8 mouse cellular contexts compared by ENCODE assay signal in genomic region chr15:77691532-77692311, GRCm38 (mm10). TPM values are rescaled to one million over a fixed set of nuclear protein-coding genes. Genes with fewer than 3 reads are reported as not detected.
DNase-seq lines count a peak whose midpoint lies in the region; ATAC-seq lines count a peak whose summit lies in the region.
"Not testable (repeated sequence)": the region's sequence is repeated elsewhere in the genome, so short reads cannot be mapped to it uniquely, and the experiment has no call there.
"Had no signal": no experiment of that assay in that cellular context is flagged by ENCODE, and none has a peak within 500 bp of the region (broad histone marks: within the 10 kb centered on the region; RNA-seq: fewer than 3 reads in every experiment).

No protein-coding gene starts in this region.

- DNase-seq in embryo, embryonic 9.5 days (ENCODE audit: extremely low spot score) = peak; percentile 48
- DNase-seq in intestine, embryonic 14.5 days (ENCODE audit: low spot score) = not testable (repeated sequence)

- 0 out of 2 replicates have a peak overlapping the region, but pooled peaks have one; percentile 21 for H3K9ac ChIP-seq in forebrain, embryonic 13.5 days
- 0 out of 2 replicates have a peak overlapping the region, but pooled peaks have one; percentile 12 for H3K9ac ChIP-seq in heart, embryonic 15.5 days
- H3K9ac ChIP-seq in intestine, embryonic 14.5 days (ENCODE audit: low read length) = peak overlapping the region; percentile 4; the same call in 1 of the 2 replicates
- H3K9ac ChIP-seq in limb, embryonic 13.5 days = peak overlapping the region; percentile 45; the same call in 1 of the 2 replicates
- H3K9ac ChIP-seq in midbrain, embryonic 12.5 days (replicated peaks); neural tube, embryonic 14.5 days (replicated peaks; ENCODE audit: low read depth, low read length): not testable (repeated sequence)

- not testable (repeated sequence) for ATAC-seq in forebrain, embryonic 13.5 days; heart, embryonic 15.5 days (replicated peaks; ENCODE audit: insufficient number of reproducible peaks, insufficient read depth, low FRiP score, low read depth); intestine, embryonic 14.5 days (replicated peaks; ENCODE audit: low FRiP score, low TSS enrichment, low read depth); limb, embryonic 13.5 days (ENCODE audit: low FRiP score, low read depth); midbrain, embryonic 12.5 days (ENCODE audit: low FRiP score, low read depth); neural tube, embryonic 14.5 days (ENCODE audit: low read depth)

- H3K4me2 ChIP-seq in forebrain, embryonic 13.5 days = peak overlapping the region; percentile 56
- peak overlapping the region; percentile 60 for H3K4me2 ChIP-seq in heart, embryonic 15.5 days
- H3K4me2 ChIP-seq in intestine, embryonic 14.5 days (ENCODE audit: low read length) = peak overlapping the region; percentile 45
- H3K4me2 ChIP-seq in limb, embryonic 13.5 days (replicated peaks) = peak overlapping the region; percentile 59
- peak overlapping the region; percentile 51 for H3K4me2 ChIP-seq in midbrain, embryonic 12.5 days (replicated peaks)
- H3K4me2 ChIP-seq in neural tube, embryonic 14.5 days (ENCODE audit: low read depth, low read length) = peak overlapping the region; percentile 39

- H3K4me3 ChIP-seq in forebrain, embryonic 13.5 days = peak overlapping the region; percentile 29
- H3K4me3 ChIP-seq in heart, embryonic 15.5 days = peak overlapping the region; percentile 36
- peak overlapping the region; percentile 13; the same call in 1 of the 2 replicates for H3K4me3 ChIP-seq in intestine, embryonic 14.5 days (ENCODE audit: low read depth, low read length)
- peak overlapping the region; percentile 33 for H3K4me3 ChIP-seq in limb, embryonic 13.5 days
- peak overlapping the region; percentile 26 for H3K4me3 ChIP-seq in midbrain, embryonic 12.5 days
- H3K4me3 ChIP-seq in neural tube, embryonic 14.5 days (ENCODE audit: low read depth, low read length) = peak overlapping the region; percentile 10; the same call in 1 of the 2 replicates

- not testable (repeated sequence) for H3K4me1 ChIP-seq in forebrain, embryonic 13.5 days; heart, embryonic 15.5 days (replicated peaks); intestine, embryonic 14.5 days (replicated peaks; ENCODE audit: control insufficient read depth, insufficient read depth, low read length); limb, embryonic 13.5 days; midbrain, embryonic 12.5 days; neural tube, embryonic 14.5 days (ENCODE audit: control insufficient read depth, insufficient read depth, low read length)

- H3K36me3 ChIP-seq in forebrain, embryonic 13.5 days (ENCODE audit: poor library complexity, severe bottlenecking); heart, embryonic 15.5 days; intestine, embryonic 14.5 days (ENCODE audit: control insufficient read depth, insufficient read depth, low read length); limb, embryonic 13.5 days; midbrain, embryonic 12.5 days; neural tube, embryonic 14.5 days (ENCODE audit: control insufficient read depth, insufficient read depth, low read length): not testable (repeated sequence)

- H3K27me3 ChIP-seq in forebrain, embryonic 13.5 days; heart, embryonic 15.5 days; intestine, embryonic 14.5 days (replicated peaks; ENCODE audit: control insufficient read depth, insufficient read depth, low read length); limb, embryonic 13.5 days; midbrain, embryonic 12.5 days; neural tube, embryonic 14.5 days (ENCODE audit: control insufficient read depth, insufficient read depth, low read length): not testable (repeated sequence)

- not testable (repeated sequence) for H3K27ac ChIP-seq in forebrain, embryonic 13.5 days; heart, embryonic 15.5 days; intestine, embryonic 14.5 days (ENCODE audit: low read depth); limb, embryonic 13.5 days; midbrain, embryonic 12.5 days (replicated peaks); neural tube, embryonic 14.5 days (ENCODE audit: low read depth, low read length)

- not testable (repeated sequence) for H3K9me3 ChIP-seq in forebrain, embryonic 13.5 days (replicated peaks); heart, embryonic 15.5 days (replicated peaks); intestine, embryonic 14.5 days (ENCODE audit: control insufficient read depth, low read length); limb, embryonic 13.5 days; midbrain, embryonic 12.5 days; neural tube, embryonic 14.5 days (ENCODE audit: control insufficient read depth, low read length)

- WGBS in forebrain, embryonic 13.5 days = 5% methylated on average over 19 of the region's 20 CpGs
- WGBS in heart, embryonic 15.5 days = 10% methylated on average over 20 of the region's 20 CpGs
- 9% methylated on average over 19 of the region's 20 CpGs for WGBS in intestine, embryonic 14.5 days
- WGBS in limb, embryonic 13.5 days = 7% methylated on average over 19 of the region's 20 CpGs
- WGBS in midbrain, embryonic 12.5 days = 6% methylated on average over 20 of the region's 20 CpGs
- WGBS in neural tube, embryonic 14.5 days = 7% methylated on average over 19 of the region's 20 CpGs

RNA-seq across cellular contexts. Expression of gene Apol7e, which starts 6.9 kb away (rescaled TPM):
- polyA plus RNA-seq in forebrain, embryonic 13.5 days (2015; fragmentation: Nextera tagmentation; extraction: Ambion mirVana) = not detected in 2 replicates
- polyA plus RNA-seq in heart, embryonic 15.5 days (2015; fragmentation: Nextera tagmentation; extraction: Ambion mirVana) = 0.05 and 0.14 TPM in 2 replicates
- 0.15 and 0.46 TPM in 2 replicates for polyA plus RNA-seq in intestine, embryonic 14.5 days (2014; fragmentation: Nextera tagmentation; extraction: Ambion mirVana)
- polyA plus RNA-seq in limb, embryonic 13.5 days (2015; fragmentation: Nextera tagmentation; extraction: Ambion mirVana) = 0.11 TPM in 1 of 2 replicates, not detected in the other
- polyA plus RNA-seq in midbrain, embryonic 12.5 days (2016; fragmentation: Nextera tagmentation; extraction: Ambion mirVana) = not detected in 2 replicates
- polyA plus RNA-seq in neural tube, embryonic 14.5 days (2014; fragmentation: Nextera tagmentation; extraction: Ambion mirVana) = not detected in 2 replicates
- polyA plus RNA-seq: testis, adult 2 months had no signal

RNA-seq across cellular contexts. Expression of gene Apol9b, which starts 37.1 kb away (rescaled TPM):
- polyA plus RNA-seq in forebrain, embryonic 13.5 days (2015; fragmentation: Nextera tagmentation; extraction: Ambion mirVana) = not detected in 2 replicates
- polyA plus RNA-seq in heart, embryonic 15.5 days (2015; fragmentation: Nextera tagmentation; extraction: Ambion mirVana) = 0.13 and 0.26 TPM in 2 replicates
- polyA plus RNA-seq in intestine, embryonic 14.5 days (2014; fragmentation: Nextera tagmentation; extraction: Ambion mirVana) = 0.26 and 0.32 TPM in 2 replicates
- not detected in 2 replicates for polyA plus RNA-seq in limb, embryonic 13.5 days (2015; fragmentation: Nextera tagmentation; extraction: Ambion mirVana)
- polyA plus RNA-seq in midbrain, embryonic 12.5 days (2016; fragmentation: Nextera tagmentation; extraction: Ambion mirVana) = not detected in 2 replicates
- 0.16 TPM in 1 of 2 replicates, not detected in the other for polyA plus RNA-seq in neural tube, embryonic 14.5 days (2014; fragmentation: Nextera tagmentation; extraction: Ambion mirVana)
- polyA plus RNA-seq: testis, adult 2 months had no signal

RNA-seq across cellular contexts. Expression of gene Apol11b, which starts 48.6 kb away (rescaled TPM):
- 0.11 TPM in 1 of 2 replicates, not detected in the other for polyA plus RNA-seq in forebrain, embryonic 13.5 days (2015; fragmentation: Nextera tagmentation; extraction: Ambion mirVana)
- polyA plus RNA-seq in heart, embryonic 15.5 days (2015; fragmentation: Nextera tagmentation; extraction: Ambion mirVana) = 0.40 and 0.66 TPM in 2 replicates
- polyA plus RNA-seq in intestine, embryonic 14.5 days (2014; fragmentation: Nextera tagmentation; extraction: Ambion mirVana) = 0.12 TPM in 1 of 2 replicates, not detected in the other
- 0.08 TPM in 1 of 2 replicates, not detected in the other for polyA plus RNA-seq in limb, embryonic 13.5 days (2015; fragmentation: Nextera tagmentation; extraction: Ambion mirVana)
- 0.11 and 0.25 TPM in 2 replicates for polyA plus RNA-seq in midbrain, embryonic 12.5 days (2016; fragmentation: Nextera tagmentation; extraction: Ambion mirVana)
- not detected in 2 replicates for polyA plus RNA-seq in neural tube, embryonic 14.5 days (2014; fragmentation: Nextera tagmentation; extraction: Ambion mirVana)
